Mouse (Mus musculus) CD4-positive naive resting alpha-beta T cell, adult 76 days (primary cell): ENCODE data around the gene Dpagt1. TPM values are rescaled to one million over a fixed set of nuclear protein-coding genes. Genes with fewer than 3 reads are reported as not detected.

ENCODE experiments used
- total RNA-seq: library from RNA; stranded (reverse); gene quantifications from one replicate; pipeline ENCODE4 v1.2.4, GENCODE M21; 2023

Gene Dpagt1
- 5.8 TPM for total RNA-seq

GRCm38 (mm10) chr9:44325768-44326370 lies at the start of gene Dpagt1:
Gene Dpagt1 (plus strand): TSS chr9:44326019.

GRCm38 (mm10) chr9:44288076-44288958 lies 37.5 kb upstream of the Dpagt1 start, which contains the start of gene Abcg4:
Gene Abcg4 (minus strand): TSS chr9:44288615.

GRCm38 (mm10) chr9:44305466-44306079 lies 20.2 kb upstream of the Dpagt1 start, which contains the start of gene Hinfp:
Gene Hinfp (minus strand): TSS chr9:44305671.

DNA sequence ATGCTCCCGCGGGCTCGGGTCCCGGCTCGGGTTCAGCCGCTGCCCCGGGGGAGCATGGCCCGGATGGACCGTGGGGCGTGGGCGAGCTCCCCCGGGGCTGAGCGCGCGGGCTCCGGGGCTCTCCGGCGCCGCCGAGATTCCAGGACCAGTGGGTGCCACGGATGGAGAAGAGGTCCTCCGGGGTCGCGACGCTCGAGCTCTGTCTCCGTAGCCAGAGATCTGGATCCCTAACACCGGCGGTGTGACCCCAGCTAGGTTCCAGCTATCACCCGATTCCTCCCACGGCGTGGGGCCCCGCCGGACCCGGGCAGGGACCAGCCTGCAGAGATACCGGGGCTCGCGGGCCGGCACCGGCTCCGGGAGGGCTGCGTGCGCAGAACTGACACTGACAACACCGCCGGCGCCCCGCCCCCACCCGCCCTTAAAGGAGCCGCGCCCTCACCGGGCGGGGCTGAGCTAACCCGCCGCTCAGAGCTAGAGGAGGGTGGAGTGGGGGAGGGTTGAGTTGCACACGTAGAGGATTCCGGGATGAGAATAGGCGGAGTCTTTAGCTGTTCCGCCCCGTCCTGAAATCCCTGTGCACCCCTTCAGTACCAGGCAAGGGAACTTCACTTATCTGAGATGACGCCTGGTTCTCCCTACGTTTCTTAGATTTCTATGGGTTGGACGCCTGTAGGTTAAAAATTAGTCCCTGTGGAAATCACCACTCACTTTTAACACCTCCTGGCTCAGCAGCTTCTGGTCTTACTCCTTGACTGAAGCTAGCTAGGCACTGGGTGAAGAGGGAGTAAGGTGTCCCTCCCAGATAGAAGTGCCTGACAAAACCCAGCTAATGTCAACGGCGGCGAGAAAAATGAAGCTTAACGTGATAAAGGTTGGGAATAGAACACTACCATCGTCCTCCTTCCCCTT lies 5.7 kb upstream of the Dpagt1 start, which contains the start of gene C2cd2l:
TSS of gene C2cd2l (minus strand) at position 399 of the 912 bp plus-strand sequence.

DNA sequence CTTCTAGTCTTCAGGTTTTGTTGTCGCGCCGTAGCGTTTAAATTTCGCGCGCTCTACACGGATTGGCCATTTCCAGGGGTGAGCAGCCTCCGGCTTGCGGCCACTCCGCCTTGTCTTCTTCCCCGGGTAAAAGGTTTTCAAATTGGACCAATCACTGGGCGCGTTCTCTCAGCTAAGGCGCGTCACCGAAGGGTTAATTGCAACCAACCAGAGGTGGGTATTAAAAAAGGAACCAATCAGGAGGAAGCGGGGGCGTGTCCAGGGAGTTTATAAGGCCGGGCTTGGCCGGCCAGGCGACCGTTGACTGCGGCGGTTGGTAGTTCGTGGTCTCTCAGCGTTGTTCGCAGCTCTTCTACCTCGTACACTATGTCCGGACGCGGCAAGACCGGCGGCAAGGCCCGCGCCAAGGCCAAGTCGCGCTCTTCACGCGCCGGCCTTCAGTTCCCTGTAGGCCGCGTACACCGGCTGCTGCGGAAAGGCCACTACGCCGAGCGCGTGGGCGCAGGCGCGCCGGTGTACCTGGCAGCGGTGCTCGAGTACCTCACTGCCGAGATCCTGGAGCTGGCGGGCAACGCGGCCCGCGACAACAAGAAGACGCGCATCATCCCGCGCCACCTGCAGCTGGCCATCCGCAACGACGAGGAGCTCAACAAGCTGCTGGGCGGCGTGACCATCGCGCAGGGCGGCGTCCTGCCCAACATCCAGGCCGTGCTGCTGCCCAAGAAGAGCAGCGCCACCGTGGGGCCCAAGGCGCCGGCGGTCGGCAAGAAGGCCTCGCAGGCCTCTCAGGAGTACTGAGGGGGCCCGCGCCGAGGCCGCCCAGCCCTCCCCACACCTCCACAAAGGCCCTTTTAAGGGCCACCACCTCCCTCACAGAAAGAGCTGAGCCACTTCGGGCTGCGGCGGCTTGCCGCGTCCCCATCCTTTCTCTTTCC lies 8.8 kb downstream of the Dpagt1 start, which contains the start of gene H2afx:
TSS of gene H2afx (plus strand) at position 299 of the 935 bp plus-strand sequence.

GRCm38 (mm10) chr9:44343781-44344421 lies 18.1 kb downstream of the Dpagt1 start, which contains the start of gene Hmbs:
Gene Hmbs (minus strand): TSS chr9:44344228.

GRCm38 (mm10) chr9:44361190-44361917 lies 35.5 kb downstream of the Dpagt1 start, which contains the start of gene Vps11:
Gene Vps11 (minus strand): TSS chr9:44361670.

DNA sequence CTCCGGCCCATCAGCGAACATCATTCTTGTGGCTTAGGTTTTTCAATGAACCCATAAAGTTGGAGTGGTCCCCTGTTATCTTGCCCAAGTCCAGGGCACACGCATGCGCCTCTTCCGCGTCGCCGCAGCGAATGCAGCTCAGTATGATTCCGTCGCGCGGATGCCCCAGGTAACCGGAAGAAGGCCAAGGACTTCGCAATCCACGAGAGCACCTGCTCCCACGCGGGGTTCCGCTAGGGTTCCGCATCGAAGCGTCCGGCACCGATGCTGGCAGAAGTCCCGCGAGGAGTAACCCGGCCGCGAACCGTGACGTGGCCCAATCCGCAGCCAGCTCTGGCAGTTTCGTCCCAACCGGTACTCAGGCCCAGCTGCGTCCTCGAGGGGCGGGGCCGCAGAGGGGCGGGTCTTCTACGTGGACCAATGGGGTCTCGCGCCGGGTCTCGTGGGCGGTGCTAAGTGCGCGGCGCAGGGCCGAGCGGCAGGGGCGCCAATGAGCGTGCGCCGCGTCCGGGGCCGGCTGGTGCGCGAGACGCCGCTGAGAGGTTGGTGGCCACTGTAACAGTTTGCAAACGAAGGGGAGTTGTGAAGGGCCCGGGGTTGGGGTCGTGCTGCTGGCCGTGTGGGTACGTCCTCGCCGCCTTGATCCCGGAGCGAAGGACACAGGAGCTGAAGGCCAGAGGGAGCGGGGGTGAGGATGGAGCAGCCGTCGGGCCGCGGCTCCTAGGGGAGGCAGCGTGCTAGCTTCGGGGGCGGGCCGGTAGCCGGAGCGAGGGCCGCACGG lies 53.4 kb downstream of the Dpagt1 start, which contains the start of gene Hyou1:
TSS of gene Hyou1 (plus strand) at position 437 of the 781 bp plus-strand sequence.

Other genes with a start within 250 kb of the Dpagt1 start
- 1.3 TPM for gene Mfrp, start 224.3 kb upstream of the Dpagt1 start, total RNA-seq
- 6.4 TPM for gene C1qtnf5, start 218.8 kb upstream of the Dpagt1 start, total RNA-seq
- 0.23 TPM for gene Gm49380, start 212.5 kb upstream of the Dpagt1 start, total RNA-seq
- gene Rnf26, start 212.5 kb upstream of the Dpagt1 start, total RNA-seq = 23.1 TPM
- gene Mcam, start 191.6 kb upstream of the Dpagt1 start, total RNA-seq = 2.8 TPM
- gene Cbl, start 92.0 kb upstream of the Dpagt1 start, total RNA-seq = 153 TPM
- not detected for gene Ccdc153, start 85.3 kb upstream of the Dpagt1 start, total RNA-seq
- not detected for gene Pdzd3, start 74.5 kb upstream of the Dpagt1 start, total RNA-seq
- 7.1 TPM for gene Nlrx1, start 57.4 kb upstream of the Dpagt1 start, total RNA-seq
- gene Abcg4, start 37.4 kb upstream of the Dpagt1 start, total RNA-seq = 0.35 TPM
- gene Hinfp, start 20.3 kb upstream of the Dpagt1 start, total RNA-seq = 47.4 TPM
- gene C2cd2l, start 5.7 kb upstream of the Dpagt1 start, total RNA-seq = 23.0 TPM
- gene H2afx, start 8.7 kb downstream of the Dpagt1 start, total RNA-seq = 35.0 TPM
- 18.1 TPM for gene Hmbs, start 18.2 kb downstream of the Dpagt1 start, total RNA-seq
- gene Vps11, start 35.7 kb downstream of the Dpagt1 start, total RNA-seq = 55.9 TPM
- gene Hyou1, start 53.5 kb downstream of the Dpagt1 start, total RNA-seq = 65.5 TPM
- gene Slc37a4, start 70.8 kb downstream of the Dpagt1 start, total RNA-seq = 13.5 TPM
- gene Rps25, start 81.1 kb downstream of the Dpagt1 start, total RNA-seq = 2,729 TPM
- 52.8 TPM for gene Trappc4, start 81.6 kb downstream of the Dpagt1 start, total RNA-seq
- 35.9 TPM for gene Ccdc84, start 92.5 kb downstream of the Dpagt1 start, total RNA-seq
- gene Foxr1, start 115.1 kb downstream of the Dpagt1 start, total RNA-seq = not detected
- not detected for gene Upk2, start 129.0 kb downstream of the Dpagt1 start, total RNA-seq
- gene Bcl9l, start 156.8 kb downstream of the Dpagt1 start, total RNA-seq = 159 TPM
- gene Cxcr5, start 235.9 kb downstream of the Dpagt1 start, total RNA-seq = 26.2 TPM